Mouse (Mus musculus): ENCODE results near the gene Stk11ip.

DNA sequence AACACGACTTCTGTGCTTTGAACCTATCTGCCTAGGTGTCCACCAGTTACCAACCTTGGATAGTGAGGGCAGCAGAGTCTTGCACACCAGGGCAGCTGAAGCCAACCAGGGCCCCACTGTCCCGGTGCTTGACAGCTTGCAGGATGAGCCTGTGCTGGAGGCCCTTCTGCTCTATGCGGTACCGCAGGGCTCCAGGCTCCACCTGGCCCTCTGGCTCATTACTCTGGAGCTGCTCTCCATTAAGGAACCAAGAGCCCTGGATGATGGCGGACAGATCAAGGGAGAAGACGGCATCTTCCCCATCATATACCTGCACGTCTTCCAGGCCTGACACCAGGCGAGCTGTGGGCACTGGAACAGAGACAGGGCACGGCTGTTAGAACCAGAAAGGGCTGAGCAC, 19.4 kb upstream of the Stk11ip start:
- TF ChIP-seq EP300 (IDR thresholded peaks at IDR 0.05; ENCODE audit: low read depth) (no peak), CTCF (IDR thresholded peaks at IDR 0.05; ENCODE audit: low read depth) (no peak)

All from heart, postnatal 0 days (tissue).